Mouse (Mus musculus): ENCODE measurements around the gene Mrpl24. TPM values are rescaled to one million over a fixed set of nuclear protein-coding genes. Genes with fewer than 3 reads are reported as not detected.

Mrpl24 gene
- polyA plus RNA-seq, 1 experiment from 2014 or later, result 79.3 TPM

DNA sequence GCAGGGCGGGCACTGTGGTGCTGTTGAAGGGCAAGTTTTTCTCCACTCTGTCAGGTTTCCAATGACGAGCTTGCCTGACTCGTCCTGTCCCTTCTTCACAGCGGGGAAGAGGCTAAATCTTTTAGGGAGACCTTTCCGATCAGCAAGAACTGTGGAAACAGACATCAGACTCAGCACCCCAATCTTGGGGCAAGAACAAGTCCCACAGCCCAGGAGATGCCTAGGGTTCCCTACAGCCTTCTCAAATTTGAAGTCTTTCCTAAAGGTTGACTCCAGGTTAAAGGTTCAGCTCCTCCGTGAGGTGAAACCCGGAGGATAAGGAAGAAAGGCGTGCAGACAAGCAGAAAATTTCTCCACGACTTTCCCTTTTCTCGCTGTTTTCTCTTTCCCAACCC lies 40.9 kb downstream of the Mrpl24 start:
- WGBS, result 6% methylated on average over 10 of the region's 10 CpGs
- ATAC-seq (replicated peaks; ENCODE audit: insufficient number of reproducible peaks, low FRiP score, low TSS enrichment, low read depth), result no peak

GRCm38 (mm10) chr3:87960586-87961191 lies 41.4 kb downstream of the Mrpl24 start:
- peak; percentile 99 for DNase-seq (ENCODE audit: low spot score)
- Histone ChIP-seq H3K4me3 (ENCODE audit: low read depth, low read length) (peak overlapping the region; percentile 36), H3K4me1 (ENCODE audit: control insufficient read depth, insufficient read depth, low read length) (peaks cover 3% of the 10 kb centered on the region; the same call in 1 of the 2 replicates), H3K36me3 (replicated peaks; ENCODE audit: control insufficient read depth, insufficient read depth, low read depth, low read length) (no peaks in the 10 kb centered on the region), H3K27ac (replicated peaks; ENCODE audit: low read depth, low read length) (peak overlapping the region; percentile 97), H3K9ac (replicated peaks; ENCODE audit: low read length) (peak overlapping the region; percentile 77), H3K27me3 (ENCODE audit: control insufficient read depth, insufficient read depth, low read length) (no peaks in the 10 kb centered on the region), H3K4me2 (ENCODE audit: low read depth, low read length) (peak overlapping the region; percentile 60), H3K9me3 (replicated peaks; ENCODE audit: control insufficient read depth, low read length) (no peaks in the 10 kb centered on the region)
- WGBS, result 0% methylated on average over 27 of the region's 27 CpGs
- peak; percentile 97 for ATAC-seq (replicated peaks; ENCODE audit: insufficient number of reproducible peaks, low FRiP score, low TSS enrichment, low read depth)

More for the DNA sequence above, 40.9 kb downstream of the Mrpl24 start:
- peaks cover 3% of the 10 kb centered on the region; the same call in 1 of the 2 replicates for H3K4me1 ChIP-seq (ENCODE audit: control insufficient read depth, insufficient read depth, low read length)
- H3K9ac ChIP-seq (replicated peaks; ENCODE audit: low read length), result peak overlapping the region; percentile 77
- peak overlapping the region; percentile 60 for H3K4me2 ChIP-seq (ENCODE audit: low read depth, low read length)
- DNase-seq (ENCODE audit: low spot score), result no peak
- H3K27ac ChIP-seq (replicated peaks; ENCODE audit: low read depth, low read length), result peak overlapping the region; percentile 97
- peak overlapping the region; percentile 36; the same call in 1 of the 2 replicates for H3K4me3 ChIP-seq (ENCODE audit: low read depth, low read length)
- H3K36me3 ChIP-seq (replicated peaks; ENCODE audit: control insufficient read depth, insufficient read depth, low read depth, low read length), result no peaks in the 10 kb centered on the region
- no peaks in the 10 kb centered on the region for H3K27me3 ChIP-seq (ENCODE audit: control insufficient read depth, insufficient read depth, low read length)
- no peaks in the 10 kb centered on the region for H3K9me3 ChIP-seq (replicated peaks; ENCODE audit: control insufficient read depth, low read length)

- Histone ChIP-seq H3K36me3 (replicated peaks; ENCODE audit: control insufficient read depth, insufficient read depth, low read depth, low read length) (no peaks in the 10 kb centered on the region), H3K4me2 (ENCODE audit: low read depth, low read length) (peak overlapping the region; percentile 96), H3K27ac (replicated peaks; ENCODE audit: low read depth, low read length) (no peak overlapping the region), H3K9ac (replicated peaks; ENCODE audit: low read length) (peak overlapping the region; percentile 10), H3K27me3 (ENCODE audit: control insufficient read depth, insufficient read depth, low read length) (no peaks in the 10 kb centered on the region; the same call in 1 of the 2 replicates), H3K4me3 (ENCODE audit: low read depth, low read length) (peak overlapping the region; percentile 57), H3K9me3 (replicated peaks; ENCODE audit: control insufficient read depth, low read length) (no peaks in the 10 kb centered on the region), H3K4me1 (ENCODE audit: control insufficient read depth, insufficient read depth, low read length) (peaks cover 12% of the 10 kb centered on the region)
- DNase-seq (ENCODE audit: low spot score), result peak; percentile 90
- WGBS, result under 1% methylated on average over 21 of the region's 21 CpGs
- ATAC-seq (replicated peaks; ENCODE audit: insufficient number of reproducible peaks, low FRiP score, low TSS enrichment, low read depth), result no peak
These were observed 51.1 kb downstream of the Mrpl24 start for GRCm38 (mm10) chr3:87970184-87970938.

GRCm38 (mm10) chr3:87970939-87971488 lies 51.7 kb downstream of the Mrpl24 start, which contains the start of gene Nes:
TSS of gene Nes (plus strand) at chr3:87971078.
- H3K27me3 ChIP-seq (ENCODE audit: control insufficient read depth, insufficient read depth, low read length), result no peaks in the 10 kb centered on the region; the same call in 1 of the 2 replicates
- H3K36me3 ChIP-seq (replicated peaks; ENCODE audit: control insufficient read depth, insufficient read depth, low read depth, low read length), result no peaks in the 10 kb centered on the region
- H3K4me1 ChIP-seq (ENCODE audit: control insufficient read depth, insufficient read depth, low read length), result peaks cover 12% of the 10 kb centered on the region
- peak within 1 kb of the TSS; percentile 77 for H3K9ac ChIP-seq (replicated peaks; ENCODE audit: low read length)
- H3K4me3 ChIP-seq (ENCODE audit: low read depth, low read length), result peak within 1 kb of the TSS; percentile 57
- WGBS, result under 1% methylated on average over 44 of the region's 44 CpGs
- 0 out of 2 replicates have a peak within 1 kb of the TSS, but pooled peaks have one; percentile 61 for H3K27ac ChIP-seq (replicated peaks; ENCODE audit: low read depth, low read length)
- peak; percentile 91 for DNase-seq (ENCODE audit: low spot score)
- ATAC-seq (replicated peaks; ENCODE audit: insufficient number of reproducible peaks, low FRiP score, low TSS enrichment, low read depth), result peak; percentile 58
- H3K4me2 ChIP-seq (ENCODE audit: low read depth, low read length), result peak within 1 kb of the TSS; percentile 96
- no peaks in the 10 kb centered on the region for H3K9me3 ChIP-seq (replicated peaks; ENCODE audit: control insufficient read depth, low read length)

DNA sequence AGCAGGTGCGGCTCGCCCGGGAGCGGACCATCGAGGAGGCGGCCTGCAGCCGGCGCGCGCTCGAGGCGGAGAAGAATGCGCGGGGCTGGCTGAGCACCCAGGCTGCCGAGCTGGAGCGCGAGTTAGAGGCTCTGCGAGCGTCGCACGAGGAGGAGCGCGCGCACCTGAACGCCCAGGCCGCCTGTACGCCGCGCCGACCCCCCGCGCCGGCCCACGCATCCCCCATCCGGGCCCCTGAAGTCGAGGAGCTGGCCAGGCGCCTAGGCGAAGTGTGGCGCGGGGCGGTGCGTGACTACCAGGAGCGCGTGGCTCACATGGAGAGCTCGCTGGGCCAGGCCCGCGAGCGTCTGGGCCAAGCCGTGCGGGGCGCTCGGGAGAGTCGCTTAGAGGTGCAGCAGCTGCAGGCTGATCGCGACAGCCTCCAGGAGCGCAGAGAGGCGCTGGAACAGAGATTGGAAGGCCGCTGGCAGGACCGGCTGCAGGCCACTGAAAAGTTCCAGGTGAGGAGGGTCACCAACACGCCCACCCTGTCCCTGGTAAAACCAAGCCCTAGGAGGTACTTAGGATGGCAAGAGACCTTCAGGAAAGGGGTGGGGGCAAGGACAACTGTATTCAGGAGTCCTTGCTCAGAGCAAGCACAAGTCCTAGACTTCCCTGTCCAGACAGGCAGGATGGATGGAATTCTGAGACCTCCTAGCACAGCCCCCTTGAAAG lies 52.3 kb downstream of the Mrpl24 start:
- H3K27me3 ChIP-seq (ENCODE audit: control insufficient read depth, insufficient read depth, low read length), result no peaks in the 10 kb centered on the region; the same call in 1 of the 2 replicates
- peak overlapping the region; percentile 96 for H3K4me2 ChIP-seq (ENCODE audit: low read depth, low read length)
- 0 out of 2 replicates have a peak overlapping the region, but pooled peaks have one; percentile 61 for H3K27ac ChIP-seq (replicated peaks; ENCODE audit: low read depth, low read length)
- peak overlapping the region; percentile 77 for H3K9ac ChIP-seq (replicated peaks; ENCODE audit: low read length)
- WGBS, result under 1% methylated on average over 46 of the region's 60 CpGs
- peaks cover 12% of the 10 kb centered on the region for H3K4me1 ChIP-seq (ENCODE audit: control insufficient read depth, insufficient read depth, low read length)
- H3K36me3 ChIP-seq (replicated peaks; ENCODE audit: control insufficient read depth, insufficient read depth, low read depth, low read length), result no peaks in the 10 kb centered on the region
- ATAC-seq (replicated peaks; ENCODE audit: insufficient number of reproducible peaks, low FRiP score, low TSS enrichment, low read depth) (no peak), DNase-seq (ENCODE audit: low spot score) (peak; percentile 43)
- no peaks in the 10 kb centered on the region for H3K9me3 ChIP-seq (replicated peaks; ENCODE audit: control insufficient read depth, low read length)
- H3K4me3 ChIP-seq (ENCODE audit: low read depth, low read length), result peak overlapping the region; percentile 57

- Histone ChIP-seq H3K4me2 (ENCODE audit: low read depth, low read length) (peak overlapping the region; percentile 96), H3K9ac (replicated peaks; ENCODE audit: low read length) (peak overlapping the region; percentile 77), H3K4me1 (ENCODE audit: control insufficient read depth, insufficient read depth, low read length) (peaks cover 12% of the 10 kb centered on the region), H3K9me3 (replicated peaks; ENCODE audit: control insufficient read depth, low read length) (no peaks in the 10 kb centered on the region), H3K27ac (replicated peaks; ENCODE audit: low read depth, low read length) (no peak overlapping the region), H3K4me3 (ENCODE audit: low read depth, low read length) (peak overlapping the region; percentile 57), H3K27me3 (ENCODE audit: control insufficient read depth, insufficient read depth, low read length) (no peaks in the 10 kb centered on the region; the same call in 1 of the 2 replicates), H3K36me3 (replicated peaks; ENCODE audit: control insufficient read depth, insufficient read depth, low read depth, low read length) (no peaks in the 10 kb centered on the region)
- ATAC-seq (replicated peaks; ENCODE audit: insufficient number of reproducible peaks, low FRiP score, low TSS enrichment, low read depth) (peak; percentile 37), DNase-seq (ENCODE audit: low spot score) (peak; percentile 58)
- 9% methylated on average over 8 of the region's 8 CpGs for WGBS
These were observed 52.9 kb downstream of the Mrpl24 start for GRCm38 (mm10) chr3:87972203-87972664.

- Histone ChIP-seq H3K4me3 (ENCODE audit: low read depth, low read length) (peak overlapping the region; percentile 57), H3K9ac (replicated peaks; ENCODE audit: low read length) (peak overlapping the region; percentile 77), H3K27me3 (ENCODE audit: control insufficient read depth, insufficient read depth, low read length) (no peaks in the 10 kb centered on the region; the same call in 1 of the 2 replicates), H3K9me3 (replicated peaks; ENCODE audit: control insufficient read depth, low read length) (no peaks in the 10 kb centered on the region), H3K27ac (replicated peaks; ENCODE audit: low read depth, low read length) (no peak overlapping the region), H3K4me2 (ENCODE audit: low read depth, low read length) (peak overlapping the region; percentile 96), H3K36me3 (replicated peaks; ENCODE audit: control insufficient read depth, insufficient read depth, low read depth, low read length) (no peaks in the 10 kb centered on the region), H3K4me1 (ENCODE audit: control insufficient read depth, insufficient read depth, low read length) (peaks cover 12% of the 10 kb centered on the region)
- no peak for DNase-seq (ENCODE audit: low spot score)
- ATAC-seq (replicated peaks; ENCODE audit: insufficient number of reproducible peaks, low FRiP score, low TSS enrichment, low read depth), result 0 out of 2 replicates have a peak, but pooled peaks have one; percentile 12
- WGBS, result 25% methylated on average over 5 of the region's 5 CpGs
These were observed 53.5 kb downstream of the Mrpl24 start for GRCm38 (mm10) chr3:87972776-87973175.

Measured in embryonic facial prominence, embryonic 11.5 days (tissue).